Mouse (Mus musculus): ENCODE results near the gene Atp7a. TPM values are rescaled to one million over a fixed set of nuclear protein-coding genes. Genes with fewer than 3 reads are reported as not detected.

Gene Atp7a
- polyA plus RNA-seq, 1 experiment from 2014 or later = 29.0 TPM

- no peak for ATAC-seq (ENCODE audit: low FRiP score, low TSS enrichment)
Observed at GRCm38 (mm10) chrX:106149460-106149859, 122.4 kb downstream of the Atp7a start.

DNA sequence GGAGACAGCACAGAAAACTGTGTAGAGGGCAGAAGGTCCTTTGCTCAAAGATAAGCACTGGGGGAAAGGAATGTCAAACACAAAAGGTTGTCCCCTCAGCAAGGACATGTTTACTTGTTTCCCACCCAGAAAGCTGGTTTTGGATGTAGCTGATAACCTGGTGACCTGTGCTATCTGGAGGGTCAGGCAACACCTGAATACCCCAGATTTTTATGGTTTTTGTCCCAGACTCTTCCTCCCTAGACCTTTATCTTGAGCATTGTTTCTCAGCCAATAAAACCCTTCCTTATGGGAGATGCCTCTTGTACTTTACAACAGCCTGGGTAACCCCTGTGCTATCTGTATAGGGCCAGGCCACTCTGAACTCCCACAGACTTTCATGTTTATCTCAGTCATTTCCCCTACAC lies 127.1 kb downstream of the Atp7a start:
- H3K9me3 ChIP-seq (ENCODE audit: low read length) = no peaks in the 10 kb centered on the region
- H3K4me1 ChIP-seq (ENCODE audit: insufficient read depth, low read length) = no peaks in the 10 kb centered on the region
- no peak for ATAC-seq (ENCODE audit: low FRiP score, low TSS enrichment)
- H3K36me3 ChIP-seq (ENCODE audit: insufficient read depth, low read length) = no peaks in the 10 kb centered on the region
- H3K9ac ChIP-seq (replicated peaks; ENCODE audit: low read length) = no peak overlapping the region
- H3K4me2 ChIP-seq (replicated peaks; ENCODE audit: low read depth, low read length) = no peak overlapping the region
- H3K4me3 ChIP-seq (ENCODE audit: low read length) = no peak overlapping the region
- no peak overlapping the region for H3K27ac ChIP-seq (ENCODE audit: low read length)
- H3K27me3 ChIP-seq (ENCODE audit: insufficient read depth, low read length) = peaks cover 2% of the 10 kb centered on the region; the same call in 1 of the 2 replicates

More at GRCm38 (mm10) chrX:106149460-106149859, 122.4 kb downstream of the Atp7a start:
- WGBS = 86% methylated on average over 3 of the region's 3 CpGs
- Histone ChIP-seq H3K9me3 (ENCODE audit: low read length) (no peaks in the 10 kb centered on the region), H3K27ac (ENCODE audit: low read length) (no peak overlapping the region), H3K27me3 (ENCODE audit: insufficient read depth, low read length) (peaks cover 4% of the 10 kb centered on the region; the same call in 1 of the 2 replicates), H3K4me3 (ENCODE audit: low read length) (no peak overlapping the region), H3K4me2 (replicated peaks; ENCODE audit: low read depth, low read length) (no peak overlapping the region), H3K4me1 (ENCODE audit: insufficient read depth, low read length) (no peaks in the 10 kb centered on the region), H3K9ac (replicated peaks; ENCODE audit: low read length) (no peak overlapping the region), H3K36me3 (ENCODE audit: insufficient read depth, low read length) (no peaks in the 10 kb centered on the region)

DNA sequence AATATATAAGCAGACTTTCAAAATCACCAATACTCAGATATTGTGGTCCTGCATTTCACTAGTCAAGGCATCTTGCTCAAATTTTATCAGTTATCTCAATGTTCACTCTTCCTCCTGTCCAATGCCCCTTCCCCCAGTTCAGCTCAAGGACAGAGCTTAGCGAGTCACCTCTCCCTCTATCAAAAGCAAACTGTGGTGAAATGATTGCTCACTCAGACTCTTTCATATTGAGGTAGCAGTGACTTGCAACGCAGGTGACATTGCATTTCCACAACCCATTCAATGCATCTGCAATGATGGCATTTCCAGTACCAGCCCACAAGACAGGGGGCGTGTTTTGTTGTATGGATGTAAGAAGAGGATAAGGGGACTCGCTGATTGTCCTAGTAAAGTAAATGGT lies 128.8 kb downstream of the Atp7a start:
- no peak for ATAC-seq (ENCODE audit: low FRiP score, low TSS enrichment)

DNA sequence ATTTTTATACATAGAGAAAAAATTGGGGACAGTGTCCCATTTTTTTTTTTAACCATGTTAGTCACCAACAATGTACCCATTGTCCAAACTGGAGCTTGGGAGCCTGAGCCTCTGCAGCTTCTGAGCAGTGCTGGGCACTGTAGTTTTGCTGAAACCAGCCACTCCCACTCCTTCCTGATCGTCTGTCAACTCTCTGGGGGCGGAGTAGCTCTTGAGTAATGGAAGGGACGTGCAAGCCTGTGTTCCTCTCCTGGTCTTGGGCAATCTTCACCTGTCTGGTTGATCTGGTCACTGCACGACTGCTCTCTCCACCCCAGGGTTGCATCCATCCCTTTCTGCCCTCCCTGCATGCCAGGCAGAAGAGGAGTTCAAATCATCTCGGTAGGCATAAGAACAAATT lies 136.9 kb downstream of the Atp7a start:
- H3K4me1 ChIP-seq (ENCODE audit: insufficient read depth, low read length) = no peaks in the 10 kb centered on the region
- H3K9me3 ChIP-seq (ENCODE audit: low read length) = no peaks in the 10 kb centered on the region
- H3K4me2 ChIP-seq (replicated peaks; ENCODE audit: low read depth, low read length) = no peak overlapping the region
- H3K27me3 ChIP-seq (ENCODE audit: insufficient read depth, low read length) = peaks cover 2% of the 10 kb centered on the region; the same call in 1 of the 2 replicates
- ATAC-seq (ENCODE audit: low FRiP score, low TSS enrichment) = no peak
- H3K36me3 ChIP-seq (ENCODE audit: insufficient read depth, low read length) = no peaks in the 10 kb centered on the region
- no peak overlapping the region for H3K4me3 ChIP-seq (ENCODE audit: low read length)
- WGBS = 50% methylated on average over 5 of the region's 5 CpGs
- no peak overlapping the region for H3K27ac ChIP-seq (ENCODE audit: low read length)
- H3K9ac ChIP-seq (replicated peaks; ENCODE audit: low read length) = no peak overlapping the region

More for the DNA sequence above, 128.8 kb downstream of the Atp7a start:
- Histone ChIP-seq H3K4me3 (ENCODE audit: low read length) (no peak overlapping the region), H3K9me3 (ENCODE audit: low read length) (no peaks in the 10 kb centered on the region), H3K4me2 (replicated peaks; ENCODE audit: low read depth, low read length) (no peak overlapping the region), H3K9ac (replicated peaks; ENCODE audit: low read length) (no peak overlapping the region), H3K27me3 (ENCODE audit: insufficient read depth, low read length) (peaks cover 2% of the 10 kb centered on the region; the same call in 1 of the 2 replicates), H3K27ac (ENCODE audit: low read length) (no peak overlapping the region), H3K4me1 (ENCODE audit: insufficient read depth, low read length) (no peaks in the 10 kb centered on the region), H3K36me3 (ENCODE audit: insufficient read depth, low read length) (no peaks in the 10 kb centered on the region)
- 82% methylated on average over 4 of the region's 4 CpGs for WGBS

DNA sequence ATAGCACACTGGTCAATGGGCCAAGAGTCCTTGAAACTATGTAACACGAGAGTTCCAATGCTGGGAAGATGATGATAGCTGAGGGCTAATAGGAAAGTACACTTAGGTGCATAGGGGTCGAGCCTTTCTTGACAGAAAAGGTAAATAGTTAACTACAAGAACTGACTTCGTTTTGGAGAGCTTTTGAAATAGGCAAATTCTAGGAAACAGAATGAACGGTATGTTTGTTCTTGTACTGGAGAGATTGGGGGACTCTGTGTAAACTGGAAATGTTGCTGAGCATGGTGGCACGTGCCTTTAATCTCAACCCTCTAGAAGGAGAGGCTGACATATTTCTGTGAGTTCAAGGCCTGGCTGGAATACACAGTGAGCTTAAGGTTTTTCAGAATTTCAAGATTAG lies 137.5 kb downstream of the Atp7a start:
- Histone ChIP-seq H3K9ac (replicated peaks; ENCODE audit: low read length) (no peak overlapping the region), H3K9me3 (ENCODE audit: low read length) (no peaks in the 10 kb centered on the region), H3K4me3 (ENCODE audit: low read length) (no peak overlapping the region), H3K27me3 (ENCODE audit: insufficient read depth, low read length) (peaks cover 2% of the 10 kb centered on the region; the same call in 1 of the 2 replicates), H3K27ac (ENCODE audit: low read length) (no peak overlapping the region), H3K36me3 (ENCODE audit: insufficient read depth, low read length) (no peaks in the 10 kb centered on the region), H3K4me2 (replicated peaks; ENCODE audit: low read depth, low read length) (no peak overlapping the region), H3K4me1 (ENCODE audit: insufficient read depth, low read length) (no peaks in the 10 kb centered on the region)
- WGBS = 70% methylated on average over 5 of the region's 5 CpGs
- no peak for ATAC-seq (ENCODE audit: low FRiP score, low TSS enrichment)

DNA sequence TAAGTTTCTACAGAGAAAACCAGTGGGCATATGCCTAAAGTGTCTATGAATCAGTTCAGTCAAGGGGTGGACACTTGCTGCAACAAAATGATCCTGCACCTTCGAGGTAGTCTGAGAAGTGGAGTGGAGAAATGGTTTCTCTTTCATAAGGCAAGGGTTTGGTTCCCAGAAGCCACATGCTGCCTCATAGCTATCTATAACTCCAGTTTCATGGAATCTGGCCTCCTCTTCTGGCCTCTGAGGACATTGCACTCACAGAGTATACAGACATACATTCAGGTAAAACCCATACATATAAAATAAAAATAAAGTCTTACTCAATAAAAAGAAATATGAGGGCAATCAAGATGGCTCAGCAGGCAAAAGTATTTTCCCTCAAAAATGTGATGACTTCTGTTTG lies 138.0 kb downstream of the Atp7a start:
- Histone ChIP-seq H3K27ac (ENCODE audit: low read length) (no peak overlapping the region), H3K4me1 (ENCODE audit: insufficient read depth, low read length) (no peaks in the 10 kb centered on the region), H3K4me2 (replicated peaks; ENCODE audit: low read depth, low read length) (no peak overlapping the region), H3K36me3 (ENCODE audit: insufficient read depth, low read length) (no peaks in the 10 kb centered on the region), H3K9me3 (ENCODE audit: low read length) (no peaks in the 10 kb centered on the region), H3K9ac (replicated peaks; ENCODE audit: low read length) (no peak overlapping the region), H3K4me3 (ENCODE audit: low read length) (no peak overlapping the region), H3K27me3 (ENCODE audit: insufficient read depth, low read length) (peaks cover 2% of the 10 kb centered on the region; the same call in 1 of the 2 replicates)
- no peak for ATAC-seq (ENCODE audit: low FRiP score, low TSS enrichment)
- WGBS = 76% methylated on average over 1 of the region's 1 CpGs

DNA sequence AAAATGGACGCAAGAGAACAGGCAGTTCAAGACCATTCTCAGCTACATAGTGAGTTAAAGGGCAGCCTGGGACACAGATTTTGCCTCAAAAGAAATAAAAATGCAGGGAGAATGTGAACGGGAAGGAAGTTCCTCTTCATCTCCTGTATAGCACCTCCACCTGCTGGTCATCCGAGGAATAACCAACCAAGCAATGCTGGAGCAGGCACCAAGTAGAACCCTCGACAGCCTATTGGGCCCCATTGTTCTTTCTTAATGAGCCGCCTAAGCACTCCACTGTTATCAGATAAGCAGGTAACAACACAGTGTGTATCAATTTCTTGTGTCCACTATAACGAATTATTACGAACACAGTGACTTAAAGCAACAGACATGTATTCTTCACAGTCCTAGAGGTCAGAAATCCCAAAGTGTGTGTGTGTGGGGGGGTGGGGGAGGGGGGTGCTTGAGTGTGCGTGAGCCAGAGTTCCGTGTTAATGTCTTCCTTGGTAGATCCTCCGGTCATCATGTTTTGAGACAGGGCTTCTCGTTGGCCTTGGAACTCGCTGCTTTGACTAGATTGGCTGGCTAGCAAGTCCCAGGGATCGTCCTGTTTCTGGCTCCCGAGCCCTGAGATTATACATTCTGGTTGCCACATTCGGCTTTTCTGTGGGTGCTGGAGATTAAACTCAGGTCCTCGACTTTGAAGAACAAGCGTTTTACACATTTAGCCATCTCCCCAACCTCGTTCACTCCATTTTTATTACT lies 144.2 kb downstream of the Atp7a start:
- Histone ChIP-seq H3K4me2 (replicated peaks; ENCODE audit: low read depth, low read length) (peak overlapping the region; percentile 54), H3K4me1 (ENCODE audit: insufficient read depth, low read length) (no peaks in the 10 kb centered on the region), H3K27ac (ENCODE audit: low read length) (no peak overlapping the region), H3K9ac (replicated peaks; ENCODE audit: low read length) (peak overlapping the region; percentile 48), H3K36me3 (ENCODE audit: insufficient read depth, low read length) (no peaks in the 10 kb centered on the region), H3K9me3 (ENCODE audit: low read length) (peaks cover 3% of the 10 kb centered on the region; the same call in 1 of the 2 replicates), H3K4me3 (ENCODE audit: low read length) (peak overlapping the region; percentile 38), H3K27me3 (ENCODE audit: insufficient read depth, low read length) (peaks cover 2% of the 10 kb centered on the region; the same call in 1 of the 2 replicates)
- WGBS = 31% methylated on average over 18 of the region's 18 CpGs
- peak; percentile 76 for ATAC-seq (ENCODE audit: low FRiP score, low TSS enrichment)

DNA sequence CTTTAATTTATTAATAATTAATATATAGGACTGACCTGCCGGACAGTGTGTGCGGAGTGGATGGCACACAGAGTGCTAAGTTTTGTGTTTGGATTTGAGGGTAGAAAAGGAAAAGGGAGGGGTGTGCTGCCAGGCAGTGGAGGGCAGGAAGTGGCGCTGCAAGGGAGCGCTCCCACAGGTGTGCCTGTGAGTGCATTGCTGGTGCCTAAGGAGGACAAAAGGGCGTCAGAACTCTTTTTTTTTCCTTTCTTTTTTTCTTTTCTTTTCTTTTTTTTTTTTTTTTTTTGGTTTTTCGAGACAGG lies 144.7 kb downstream of the Atp7a start:
- H3K9ac ChIP-seq (replicated peaks; ENCODE audit: low read length) = peak overlapping the region; percentile 48
- peaks cover 3% of the 10 kb centered on the region; the same call in 1 of the 2 replicates for H3K9me3 ChIP-seq (ENCODE audit: low read length)
- peak; percentile 65; the same call in 1 of the 2 replicates for ATAC-seq (ENCODE audit: low FRiP score, low TSS enrichment)
- H3K4me2 ChIP-seq (replicated peaks; ENCODE audit: low read depth, low read length) = peak overlapping the region; percentile 54
- H3K36me3 ChIP-seq (ENCODE audit: insufficient read depth, low read length) = no peaks in the 10 kb centered on the region
- no peak overlapping the region for H3K27ac ChIP-seq (ENCODE audit: low read length)
- 59% methylated on average over 6 of the region's 6 CpGs for WGBS
- H3K27me3 ChIP-seq (ENCODE audit: insufficient read depth, low read length) = peaks cover 2% of the 10 kb centered on the region; the same call in 1 of the 2 replicates
- peak overlapping the region; percentile 38 for H3K4me3 ChIP-seq (ENCODE audit: low read length)
- no peaks in the 10 kb centered on the region for H3K4me1 ChIP-seq (ENCODE audit: insufficient read depth, low read length)

Data from kidney, embryonic 16.5 days (tissue).